ENCODE assay signal across 28 mouse cellular contexts in genomic region chr15:101925041-101925440, GRCm38 (mm10). TPM values are rescaled to one million over a fixed set of nuclear protein-coding genes. Genes with fewer than 3 reads are reported as not detected.
A peak's percentile ranks its signal among the peaks of the same experiment; 100 is the strongest.
DNase-seq lines count a peak whose midpoint lies in the region; ATAC-seq and TF ChIP-seq lines count a peak whose summit lies in the region.
"Had no signal": no experiment of that assay in that cellular context is flagged by ENCODE, and none has a peak within 500 bp of the region (broad histone marks: within the 10 kb centered on the region; RNA-seq: fewer than 3 reads in every experiment).

No protein-coding gene starts in this region.

- peak; percentile 92 for DNase-seq in liver, adult 2 months (ENCODE audit: extremely low read depth, low read depth, low spot score)
- DNase-seq in liver = no peak
- DNase-seq in liver, postnatal 0 days = no peak
- no peak for DNase-seq in liver, embryonic 11.5 days (ENCODE audit: low spot score)
- DNase-seq in lung, postnatal 36 days = peak; percentile 22
- no peak for DNase-seq in lung, postnatal 4 days
- DNase-seq in urinary bladder, postnatal 14 days (ENCODE audit: low spot score) = peak; percentile 32
- no peak for DNase-seq in urinary bladder, adult 18-20 months (ENCODE audit: low spot score in 2 of 2)
- DNase-seq: adrenal gland, adult 2 months; adrenal gland, adult 8-10 months; adrenal gland, postnatal 10 days; adrenal gland, postnatal 14 days; adrenal gland, postnatal 25 days; adrenal gland, postnatal 36 days; B cell, adult 2 months; cerebellum, adult 11 months; cerebellum, adult 11-12 months had no signal

- no peak overlapping the region for H3K9ac ChIP-seq in liver, adult 2 months (ENCODE audit: low read depth, low read length)
- H3K9ac ChIP-seq in liver, postnatal 0 days (replicated peaks) = no peak overlapping the region
- no peak overlapping the region for H3K9ac ChIP-seq in liver, embryonic 11.5 days (ENCODE audit: low read depth, low read length)

- H3K36me3 ChIP-seq in liver, adult 2 months (ENCODE audit: control insufficient read depth, insufficient read depth, low read length) = no peaks in the 10 kb centered on the region
- H3K36me3 ChIP-seq in liver, postnatal 0 days (replicated peaks; ENCODE audit: insufficient read depth, low read length) = no peaks in the 10 kb centered on the region
- no peaks in the 10 kb centered on the region for H3K36me3 ChIP-seq in liver, embryonic 11.5 days (ENCODE audit: control insufficient read depth, insufficient read depth, low read length)
- H3K36me3 ChIP-seq: G1E had no signal

- TF ChIP-seq POLR2A in liver, adult 2 months (IDR thresholded peaks at IDR 0.05; ENCODE audit: extremely low read depth, insufficient read depth, low read length) = no peak

- H3K27me3 ChIP-seq in liver, adult 2 months (ENCODE audit: control insufficient read depth, insufficient read depth, low read length) = no peaks in the 10 kb centered on the region
- H3K27me3 ChIP-seq in liver, postnatal 0 days (ENCODE audit: insufficient read depth, low read length) = peaks cover 2% of the 10 kb centered on the region
- H3K27me3 ChIP-seq in liver, embryonic 11.5 days (replicated peaks; ENCODE audit: control insufficient read depth, insufficient read depth, low read length) = peaks cover 10% of the 10 kb centered on the region
- H3K27me3 ChIP-seq: Patski had no signal

- H3K4me2 ChIP-seq in liver, postnatal 0 days (ENCODE audit: low read depth, low read length) = no peak overlapping the region
- no peak overlapping the region for H3K4me2 ChIP-seq in liver, embryonic 11.5 days

- TF ChIP-seq CTCF in liver, adult 2 months (IDR thresholded peaks at IDR 0.05; ENCODE audit: low read depth, low read length) = no peak
- TF ChIP-seq CTCF in liver, postnatal 0 days (IDR thresholded peaks at IDR 0.05; ENCODE audit: low read depth) = no peak

- H3K9me3 ChIP-seq in liver, postnatal 0 days (ENCODE audit: low read length) = no peaks in the 10 kb centered on the region
- no peaks in the 10 kb centered on the region for H3K9me3 ChIP-seq in liver, embryonic 11.5 days (ENCODE audit: control insufficient read depth, low read length)

- H3K4me1 ChIP-seq in liver, adult 2 months (ENCODE audit: control insufficient read depth, insufficient read depth, low read length) = peaks cover 31% of the 10 kb centered on the region
- peaks cover 15% of the 10 kb centered on the region for H3K4me1 ChIP-seq in liver, postnatal 0 days (ENCODE audit: insufficient read depth)
- H3K4me1 ChIP-seq in liver, embryonic 11.5 days (replicated peaks; ENCODE audit: control insufficient read depth, insufficient read depth, low read length) = peaks cover 6% of the 10 kb centered on the region; the same call in 1 of the 2 replicates

- H3K79me2 ChIP-seq in liver, adult 2 months (ENCODE audit: control insufficient read depth, insufficient read depth, low read length) = no peaks in the 10 kb centered on the region

- H3K4me3 ChIP-seq in liver, adult 2 months (ENCODE audit: insufficient read depth, low read depth, low read length) = no peak overlapping the region
- H3K4me3 ChIP-seq in liver, postnatal 0 days (ENCODE audit: low read depth, low read length) = no peak overlapping the region
- no peak overlapping the region for H3K4me3 ChIP-seq in liver, embryonic 11.5 days (ENCODE audit: low read depth, low read length)

- ATAC-seq in liver, postnatal 0 days = peak; percentile 30; the same call in 1 of the 2 replicates
- ATAC-seq in liver, embryonic 11.5 days (replicated peaks; ENCODE audit: low FRiP score) = no peak
- ATAC-seq: activated CD4-positive, CD25-positive, alpha-beta regulatory T cell, adult 4 months; CD4-positive, CD25-positive, alpha-beta regulatory T cell, adult 4 months; Patski had no signal

- no peak for TF ChIP-seq EP300 in liver, postnatal 0 days (IDR thresholded peaks at IDR 0.05; ENCODE audit: low read depth)

- WGBS in liver, adult 2 months = 38% methylated on average over 1 of the region's 1 CpGs
- WGBS in liver, postnatal 0 days (ENCODE audit: insufficient replicate concordance) = 83% methylated on average over 1 of the region's 1 CpGs
- WGBS in liver, embryonic 11.5 days = 90% methylated on average over 1 of the region's 1 CpGs

- H3K27ac ChIP-seq in liver, adult 2 months (replicated peaks; ENCODE audit: insufficient read depth, low read depth, low read length) = no peak overlapping the region
- H3K27ac ChIP-seq in liver, postnatal 0 days (ENCODE audit: low read depth) = no peak overlapping the region
- no peak overlapping the region for H3K27ac ChIP-seq in liver, embryonic 11.5 days (ENCODE audit: low read depth, low read length)

RNA-seq across cellular contexts. Expression of gene Krt4, which starts 0.5 kb away (rescaled TPM):
- total RNA-seq in liver, adult 2 months (2014; rRNA removed) = not detected in 2 replicates
- polyA plus RNA-seq in liver, adult 2 months (2012; rRNA removed) = 0.06 TPM in 1 of 2 replicates, not detected in the other
- polyA plus RNA-seq in liver, postnatal 0 days (2015; fragmentation: Nextera tagmentation; extraction: Ambion mirVana) = 0.08 TPM in 1 of 2 replicates, not detected in the other
- polyA plus RNA-seq in liver, embryonic 11.5 days (2014; fragmentation: Nextera tagmentation; extraction: Ambion mirVana) = not detected in 2 replicates
- total RNA-seq: adrenal gland, adult 18-20 months; adrenal gland, adult 2 months; adrenal gland, adult 8-10 months; adrenal gland, postnatal 14 days; adrenal gland, postnatal 25 days; adrenal gland, postnatal 36 days; adrenal gland, postnatal 4 days; CH12.LX; MEL had no signal
- polyA plus RNA-seq: activated CD4-positive, CD25-positive, alpha-beta regulatory T cell, adult 4 months; C2C12; CD4-positive, CD25-positive, alpha-beta regulatory T cell, adult 4 months; G1E had no signal

RNA-seq across cellular contexts. Expression of gene Krt79, which starts 15.1 kb away (rescaled TPM):
- 0.09 TPM in 1 of 2 replicates, not detected in the other for total RNA-seq in liver, adult 2 months (2014; rRNA removed)
- 0.04 and 0.10 TPM in 2 replicates for polyA plus RNA-seq in liver, adult 2 months (2012; rRNA removed)
- not detected in 2 replicates for polyA plus RNA-seq in liver, postnatal 0 days (2015; fragmentation: Nextera tagmentation; extraction: Ambion mirVana)
- 0.08 TPM in 1 of 2 replicates, not detected in the other for polyA plus RNA-seq in liver, embryonic 11.5 days (2014; fragmentation: Nextera tagmentation; extraction: Ambion mirVana)
- total RNA-seq: CH12.LX, G1E, MEL had no signal
- polyA plus RNA-seq: activated CD4-positive, CD25-positive, alpha-beta regulatory T cell, adult 4 months; CD4-positive, CD25-positive, alpha-beta regulatory T cell, adult 4 months; G1E had no signal

RNA-seq across cellular contexts. Expression of gene Krt78, which starts 29.0 kb away (rescaled TPM):
- total RNA-seq in liver, adult 2 months (2014; rRNA removed) = not detected in 2 replicates
- polyA plus RNA-seq in liver, adult 2 months (2012; rRNA removed) = not detected in 2 replicates
- not detected in 2 replicates for polyA plus RNA-seq in liver, postnatal 0 days (2015; fragmentation: Nextera tagmentation; extraction: Ambion mirVana)
- not detected in 2 replicates for polyA plus RNA-seq in liver, embryonic 11.5 days (2014; fragmentation: Nextera tagmentation; extraction: Ambion mirVana)
- total RNA-seq: adrenal gland, adult 18-20 months; adrenal gland, adult 2 months; adrenal gland, adult 8-10 months; adrenal gland, postnatal 14 days; adrenal gland, postnatal 25 days; adrenal gland, postnatal 36 days; adrenal gland, postnatal 4 days; CH12.LX had no signal
- polyA plus RNA-seq: activated CD4-positive, CD25-positive, alpha-beta regulatory T cell, adult 4 months; adrenal gland, adult 2 months; C2C12; CD4-positive, CD25-positive, alpha-beta regulatory T cell, adult 4 months; G1E had no signal

RNA-seq across cellular contexts. Expression of gene Krt76, which starts 32.3 kb away (rescaled TPM):
- not detected in 2 replicates for total RNA-seq in liver, adult 2 months (2014; rRNA removed)
- not detected in 2 replicates for polyA plus RNA-seq in liver, adult 2 months (2012; rRNA removed)
- not detected in 2 replicates for polyA plus RNA-seq in liver, postnatal 0 days (2015; fragmentation: Nextera tagmentation; extraction: Ambion mirVana)
- polyA plus RNA-seq in liver, embryonic 11.5 days (2014; fragmentation: Nextera tagmentation; extraction: Ambion mirVana) = not detected in 2 replicates
- total RNA-seq: adrenal gland, adult 2 months; adrenal gland, postnatal 10 days; adrenal gland, postnatal 14 days; adrenal gland, postnatal 25 days; adrenal gland, postnatal 36 days; adrenal gland, postnatal 4 days; CH12.LX; MEL had no signal
- polyA plus RNA-seq: activated CD4-positive, CD25-positive, alpha-beta regulatory T cell, adult 4 months; adrenal gland, adult 2 months; brain, embryonic 14.5 days; C2C12; CD4-positive, CD25-positive, alpha-beta regulatory T cell, adult 4 months; G1E; Patski had no signal

RNA-seq across cellular contexts. Expression of gene Krt77, which starts 55.5 kb away (rescaled TPM):
- not detected in 2 replicates for total RNA-seq in liver, adult 2 months (2014; rRNA removed)
- not detected in 2 replicates for polyA plus RNA-seq in liver, adult 2 months (2012; rRNA removed)
- not detected in 2 replicates for polyA plus RNA-seq in liver, postnatal 0 days (2015; fragmentation: Nextera tagmentation; extraction: Ambion mirVana)
- not detected in 2 replicates for polyA plus RNA-seq in liver, embryonic 11.5 days (2014; fragmentation: Nextera tagmentation; extraction: Ambion mirVana)
- total RNA-seq: adrenal gland, adult 18-20 months; adrenal gland, adult 2 months; adrenal gland, adult 8-10 months; adrenal gland, postnatal 10 days; adrenal gland, postnatal 14 days; adrenal gland, postnatal 25 days; adrenal gland, postnatal 36 days; adrenal gland, postnatal 4 days; CH12.LX; ES-E14; MEL had no signal
- polyA plus RNA-seq: activated CD4-positive, CD25-positive, alpha-beta regulatory T cell, adult 4 months; adrenal gland, adult 2 months; C2C12; CD4-positive, CD25-positive, alpha-beta regulatory T cell, adult 4 months; G1E; Patski had no signal

Comparison
In these comparisons a context has a peak if more than half of its experiments do, and no peak if none do; other contexts are left out.
1. DNase-seq: peak in liver, adult 2 months (single experiment), lung, postnatal 36 days (single experiment) and urinary bladder, postnatal 14 days (single experiment); none in liver (single experiment), liver, postnatal 0 days (single experiment), liver, embryonic 11.5 days (single experiment), lung, postnatal 4 days (0 of 2) and urinary bladder, adult 18-20 months (0 of 2).